Mouse (Mus musculus): ENCODE results near the gene Slc13a3. TPM values are rescaled to one million over a fixed set of nuclear protein-coding genes. Genes with fewer than 3 reads are reported as not detected.

The Slc13a3 gene
- total and polyA plus RNA-seq, 3 experiments: not detected

GRCm38 (mm10) chr2:165398164-165398785 is 74.8 kb downstream of the Slc13a3 start:
- peaks cover 9% of the 10 kb centered on the region for H3K9me3 ChIP-seq (replicated peaks; ENCODE audit: low read length)
- in situ Hi-C loops (cut with MboI; ENCODE audit: low pct_ligation_motif_present, low pct_unique_long_range_greater_than_20kb, low sequenced_read_pairs): no loop called here
- H3K9ac ChIP-seq (ENCODE audit: insufficient read depth, low read depth): no peak overlapping the region
- H3K79me2 ChIP-seq (replicated peaks; ENCODE audit: control insufficient read depth, extremely low read depth, insufficient read depth, poor library complexity, severe bottlenecking): no peaks in the 10 kb centered on the region
- dilution Hi-C loops (cut with MboI; ENCODE audit: extremely low pct_ligation_motif_present, extremely low pct_unique_long_range_greater_than_20kb, low sequenced_read_pairs): no loop called here
- no peak overlapping the region for H3K4me3 ChIP-seq (replicated peaks in 1 of 3; ENCODE audit: low read depth in 2 of 3, low read length in 2 of 3, poor library complexity in 1 of 3)
- H3K4me1 ChIP-seq (ENCODE audit: control insufficient read depth in 1 of 2, insufficient read depth in 2 of 2): no peaks in the 10 kb centered on the region
- DNase-seq (ENCODE audit: extremely low read depth): no peak
- no peak for TF ChIP-seq POLR2AphosphoS2 (IDR thresholded peaks at IDR 0.05; ENCODE audit: low read depth, low read length)
- TF ChIP-seq CHD2 (IDR thresholded peaks at IDR 0.05; ENCODE audit: low read length): no peak
- no peak for TF ChIP-seq CHD1 (IDR thresholded peaks at IDR 0.05; ENCODE audit: low read depth, low read length)
- TF ChIP-seq TBP (conservative IDR thresholded peaks at IDR 0.05; ENCODE audit: low read depth, low read length): no peak
- TF ChIP-seq MXI1 (IDR thresholded peaks at IDR 0.05; ENCODE audit: low read depth, low read length): no peak
- TF ChIP-seq SIN3A (IDR thresholded peaks at IDR 0.05; ENCODE audit: low read length): no peak
- no peak for TF ChIP-seq GABPA (IDR thresholded peaks at IDR 0.05; ENCODE audit: insufficient replicate concordance, low read depth, low read length)
- no peak for TF ChIP-seq EP300 (IDR thresholded peaks at IDR 0.05; ENCODE audit: low read length)
- TF ChIP-seq JUND (conservative IDR thresholded peaks at IDR 0.05; ENCODE audit: low read depth, low read length): no peak
- TF ChIP-seq MYC (IDR thresholded peaks at IDR 0.05; ENCODE audit: low read depth, low read length): no peak
- TF ChIP-seq ZC3H11A (IDR thresholded peaks at IDR 0.05; ENCODE audit: low read depth, low read length): no peak
- TF ChIP-seq NRF1 (IDR thresholded peaks at IDR 0.05; ENCODE audit: low read depth, low read length): no peak
- no peak overlapping the region for H3K27ac ChIP-seq (ENCODE audit: insufficient read depth, low read depth)
- H3K4me2 ChIP-seq (ENCODE audit: insufficient read depth, low read depth, poor library complexity, severe bottlenecking): no peak overlapping the region
- no peaks in the 10 kb centered on the region for H3K36me3 ChIP-seq (replicated peaks in 1 of 2; ENCODE audit: control insufficient read depth in 1 of 2, insufficient read depth in 1 of 2, low read length in 1 of 2)
- H3K27me3 ChIP-seq (replicated peaks): peaks cover 29% of the 10 kb centered on the region

- DNase-seq (ENCODE audit: extremely low read depth): no peak
- H3K27ac ChIP-seq (ENCODE audit: insufficient read depth, low read depth): no peak overlapping the region
- H3K9ac ChIP-seq (ENCODE audit: insufficient read depth, low read depth): no peak overlapping the region
- H3K9me3 ChIP-seq (replicated peaks; ENCODE audit: low read length): peaks cover 9% of the 10 kb centered on the region
- dilution Hi-C loops (cut with MboI; ENCODE audit: extremely low pct_ligation_motif_present, extremely low pct_unique_long_range_greater_than_20kb, low sequenced_read_pairs): no loop called here
- TF ChIP-seq UBTF (IDR thresholded peaks at IDR 0.05; ENCODE audit: low read depth, low read length): no peak
- TF ChIP-seq USF1 (IDR thresholded peaks at IDR 0.05; ENCODE audit: low read depth, low read length): no peak
- TF ChIP-seq ELF1 (IDR thresholded peaks at IDR 0.05; ENCODE audit: low read depth, low read length): no peak
- TF ChIP-seq POLR2AphosphoS2 (IDR thresholded peaks at IDR 0.05; ENCODE audit: low read depth, low read length): no peak
- no peak for TF ChIP-seq GABPA (IDR thresholded peaks at IDR 0.05; ENCODE audit: insufficient replicate concordance, low read depth, low read length)
- no peak for TF ChIP-seq MAFK (IDR thresholded peaks at IDR 0.05; ENCODE audit: insufficient replicate concordance, low read length)
- TF ChIP-seq CTCF (conservative IDR thresholded peaks at IDR 0.05 in 1 of 2, IDR thresholded peaks at IDR 0.05 in 1 of 2; ENCODE audit: low read depth in 2 of 2, low read length in 2 of 2): no peak
- TF ChIP-seq MXI1 (IDR thresholded peaks at IDR 0.05; ENCODE audit: low read depth, low read length): no peak
- no peak for TF ChIP-seq MAX (IDR thresholded peaks at IDR 0.05; ENCODE audit: low read length)
- no peak for TF ChIP-seq HCFC1 (IDR thresholded peaks at IDR 0.05; ENCODE audit: low read depth, low read length)
- no peak for TF ChIP-seq TCF12 (IDR thresholded peaks at IDR 0.05; ENCODE audit: low read depth, low read length)
- TF ChIP-seq MAZ (IDR thresholded peaks at IDR 0.05; ENCODE audit: low read depth, low read length): no peak
- TF ChIP-seq RAD21 (IDR thresholded peaks at IDR 0.05; ENCODE audit: low read depth, low read length): no peak
- TF ChIP-seq MYC (IDR thresholded peaks at IDR 0.05; ENCODE audit: low read depth, low read length): no peak
- no peak for TF ChIP-seq TBP (conservative IDR thresholded peaks at IDR 0.05; ENCODE audit: low read depth, low read length)
- TF ChIP-seq EP300 (IDR thresholded peaks at IDR 0.05; ENCODE audit: low read length): no peak
- TF ChIP-seq NELFE (IDR thresholded peaks at IDR 0.05; ENCODE audit: low read depth, low read length): no peak
- H3K79me2 ChIP-seq (replicated peaks; ENCODE audit: control insufficient read depth, extremely low read depth, insufficient read depth, poor library complexity, severe bottlenecking): no peaks in the 10 kb centered on the region
- no peaks in the 10 kb centered on the region; a peak in 1 of 4 replicates for H3K4me1 ChIP-seq (ENCODE audit: control insufficient read depth in 1 of 2, insufficient read depth in 2 of 2)
- no peak overlapping the region for H3K4me3 ChIP-seq (replicated peaks in 1 of 3; ENCODE audit: low read depth in 2 of 3, low read length in 2 of 3, poor library complexity in 1 of 3)
- H3K27me3 ChIP-seq (replicated peaks): peaks cover 34% of the 10 kb centered on the region
- in situ Hi-C loops (cut with MboI; ENCODE audit: low pct_ligation_motif_present, low pct_unique_long_range_greater_than_20kb, low sequenced_read_pairs): no loop called here
- H3K4me2 ChIP-seq (ENCODE audit: insufficient read depth, low read depth, poor library complexity, severe bottlenecking): no peak overlapping the region
- H3K36me3 ChIP-seq (replicated peaks in 1 of 2; ENCODE audit: control insufficient read depth in 1 of 2, insufficient read depth in 1 of 2, low read length in 1 of 2): no peaks in the 10 kb centered on the region
These were observed 75.4 kb downstream of the Slc13a3 start for GRCm38 (mm10) chr2:165397502-165398163.
